ENCODE assay signal across 8 mouse cellular contexts in the genomic region with DNA sequence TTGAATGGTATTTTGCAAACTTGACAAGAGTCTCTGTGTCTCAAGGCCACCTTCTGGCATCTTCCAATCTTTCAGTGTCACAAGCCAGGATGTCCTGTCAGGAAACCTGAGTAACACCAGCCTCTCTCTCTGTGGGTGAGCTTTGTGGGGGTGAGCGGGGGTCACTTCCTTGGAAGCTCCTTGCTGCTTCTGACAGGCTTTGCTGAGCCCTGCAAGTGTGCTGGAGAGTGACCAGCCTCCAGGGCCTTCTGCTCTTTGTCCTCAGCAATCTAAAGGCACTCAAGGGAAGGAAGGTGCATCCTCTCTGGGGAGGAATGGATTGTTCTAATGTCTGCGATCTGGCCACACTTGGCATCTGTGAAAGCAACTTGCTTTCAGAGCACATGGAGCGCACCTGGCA. TPM values are rescaled to one million over a fixed set of nuclear protein-coding genes. Genes with fewer than 3 reads are reported as not detected.
A peak's percentile ranks its signal among the peaks of the same experiment; 100 is the strongest.
DNase-seq lines count a peak whose midpoint lies in the region; ATAC-seq lines count a peak whose summit lies in the region.

No protein-coding gene starts in this region.

- H3K4me2 ChIP-seq in heart, embryonic 14.5 days (ENCODE audit: low read length), result no peak overlapping the region
- H3K4me2 ChIP-seq in stomach, embryonic 16.5 days (ENCODE audit: low read depth, low read length), result no peak overlapping the region
- no peak overlapping the region for H3K4me2 ChIP-seq in forebrain, embryonic 16.5 days (ENCODE audit: low read length)

- ATAC-seq in heart, embryonic 14.5 days (ENCODE audit: insufficient number of reproducible peaks, insufficient read depth, low FRiP score, low read depth), result peak; percentile 47
- no peak for ATAC-seq in stomach, embryonic 16.5 days (ENCODE audit: insufficient read depth, low FRiP score)
- no peak for ATAC-seq in forebrain, embryonic 16.5 days

- H3K4me3 ChIP-seq in heart, embryonic 14.5 days (ENCODE audit: control insufficient read depth in 1 of 2, insufficient read depth in 1 of 2, low read depth in 1 of 2, low read length in 2 of 2), result no peak overlapping the region
- H3K4me3 ChIP-seq in stomach, embryonic 16.5 days (replicated peaks; ENCODE audit: low read length), result no peak overlapping the region
- H3K4me3 ChIP-seq in forebrain, embryonic 16.5 days (replicated peaks; ENCODE audit: low read length), result no peak overlapping the region

- H3K4me1 ChIP-seq in heart, embryonic 14.5 days (ENCODE audit: control insufficient read depth in 2 of 2, insufficient read depth in 2 of 2, low read length in 2 of 2), result peaks cover 27 to 54% of the 10 kb centered on the region in 2 experiments
- H3K4me1 ChIP-seq in stomach, embryonic 16.5 days (ENCODE audit: control insufficient read depth, insufficient read depth, low read length), result peaks cover 36% of the 10 kb centered on the region
- H3K4me1 ChIP-seq in forebrain, embryonic 16.5 days (replicated peaks; ENCODE audit: control insufficient read depth, insufficient read depth, low read length), result no peaks in the 10 kb centered on the region

- peak overlapping the region; percentile 63 to 69 for H3K27ac ChIP-seq in heart, embryonic 14.5 days (replicated peaks in 1 of 2; ENCODE audit: control insufficient read depth in 1 of 2, insufficient read depth in 1 of 2, low read depth in 2 of 2, low read length in 2 of 2)
- peak overlapping the region; percentile 92 for H3K27ac ChIP-seq in stomach, embryonic 16.5 days (ENCODE audit: low read length)
- H3K27ac ChIP-seq in forebrain, embryonic 16.5 days (ENCODE audit: low read length), result no peak overlapping the region

- H3K9me3 ChIP-seq in heart, embryonic 14.5 days (ENCODE audit: control insufficient read depth, low read length), result no peaks in the 10 kb centered on the region
- H3K9me3 ChIP-seq in stomach, embryonic 16.5 days (replicated peaks; ENCODE audit: control insufficient read depth, low read length), result no peaks in the 10 kb centered on the region
- no peaks in the 10 kb centered on the region for H3K9me3 ChIP-seq in forebrain, embryonic 16.5 days (ENCODE audit: control insufficient read depth, low read length)

- no peaks in the 10 kb centered on the region for H3K36me3 ChIP-seq in heart, embryonic 14.5 days (ENCODE audit: control insufficient read depth, insufficient read depth, low read length)
- no peaks in the 10 kb centered on the region for H3K36me3 ChIP-seq in stomach, embryonic 16.5 days (ENCODE audit: control insufficient read depth, insufficient read depth, low read length)
- H3K36me3 ChIP-seq in forebrain, embryonic 16.5 days (ENCODE audit: control insufficient read depth, insufficient read depth), result no peaks in the 10 kb centered on the region

- peak; percentile 63 for DNase-seq in lung, postnatal 10 days
- DNase-seq in lung, postnatal 36 days, result no peak
- peak; percentile 80 for DNase-seq in kidney, postnatal 10 days
- DNase-seq in spleen, postnatal 14 days (ENCODE audit: low spot score in 2 of 2), result no peak
- no peak for DNase-seq in frontal cortex, adult 2 months (ENCODE audit: extremely low spot score in 1 of 2, low spot score in 1 of 2)

- H3K27me3 ChIP-seq in heart, embryonic 14.5 days (ENCODE audit: control insufficient read depth, insufficient read depth, low read length), result no peaks in the 10 kb centered on the region
- no peaks in the 10 kb centered on the region for H3K27me3 ChIP-seq in stomach, embryonic 16.5 days (ENCODE audit: control insufficient read depth, insufficient read depth, low read length)
- H3K27me3 ChIP-seq in forebrain, embryonic 16.5 days (replicated peaks; ENCODE audit: control insufficient read depth, insufficient read depth, low read length), result no peaks in the 10 kb centered on the region

- 60% methylated on average over 3 of the region's 3 CpGs for WGBS in heart, embryonic 14.5 days
- WGBS in stomach, embryonic 16.5 days, result 68% methylated on average over 3 of the region's 3 CpGs
- 72% methylated on average over 3 of the region's 3 CpGs for WGBS in forebrain, embryonic 16.5 days

- 0 out of 2 replicates have a peak overlapping the region, but pooled peaks have one; percentile 18 for H3K9ac ChIP-seq in heart, embryonic 14.5 days (ENCODE audit: low read length)
- H3K9ac ChIP-seq in stomach, embryonic 16.5 days (ENCODE audit: low read length), result no peak overlapping the region
- H3K9ac ChIP-seq in forebrain, embryonic 16.5 days (replicated peaks; ENCODE audit: low read depth, low read length), result no peak overlapping the region

RNA-seq across cellular contexts. Expression of a gene that starts 41.1 kb away (rescaled TPM):
- 17.1 and 20.0 TPM in 2 replicates for polyA plus RNA-seq in heart, embryonic 14.5 days (2014; fragmentation: Nextera tagmentation; extraction: Ambion mirVana)
- polyA plus RNA-seq in stomach, embryonic 16.5 days (2015; fragmentation: Nextera tagmentation; extraction: Ambion mirVana), result 23.0 and 23.4 TPM in 2 replicates
- polyA plus RNA-seq in forebrain, embryonic 16.5 days (2015; fragmentation: Nextera tagmentation; extraction: Ambion mirVana), result 34.2 and 36.0 TPM in 2 replicates
- 18.9 and 19.1 TPM in 2 replicates for polyA plus RNA-seq in frontal cortex, adult 2 months (2012; rRNA removed)

RNA-seq across cellular contexts. Expression of a gene that starts 46.8 kb away (rescaled TPM):
- 297 and 312 TPM in 2 replicates for polyA plus RNA-seq in heart, embryonic 14.5 days (2014; fragmentation: Nextera tagmentation; extraction: Ambion mirVana)
- 177 and 197 TPM in 2 replicates for polyA plus RNA-seq in stomach, embryonic 16.5 days (2015; fragmentation: Nextera tagmentation; extraction: Ambion mirVana)
- 256 and 326 TPM in 2 replicates for polyA plus RNA-seq in forebrain, embryonic 16.5 days (2015; fragmentation: Nextera tagmentation; extraction: Ambion mirVana)
- polyA plus RNA-seq in frontal cortex, adult 2 months (2012; rRNA removed), result 169 and 180 TPM in 2 replicates

RNA-seq across cellular contexts. Expression of a gene that starts 52.9 kb away (rescaled TPM):
- not detected in 2 replicates for polyA plus RNA-seq in heart, embryonic 14.5 days (2014; fragmentation: Nextera tagmentation; extraction: Ambion mirVana)
- not detected in 2 replicates for polyA plus RNA-seq in stomach, embryonic 16.5 days (2015; fragmentation: Nextera tagmentation; extraction: Ambion mirVana)
- polyA plus RNA-seq in forebrain, embryonic 16.5 days (2015; fragmentation: Nextera tagmentation; extraction: Ambion mirVana), result not detected in 2 replicates
- 0.82 and 1.1 TPM in 2 replicates for polyA plus RNA-seq in frontal cortex, adult 2 months (2012; rRNA removed)

Comparison
In these comparisons a context has a peak if more than half of its experiments do, and no peak if none do; other contexts are left out.
1. DNase-seq: peak in lung, postnatal 10 days (single experiment) and kidney, postnatal 10 days (single experiment); none in lung, postnatal 36 days (single experiment), spleen, postnatal 14 days (0 of 2) and frontal cortex, adult 2 months (0 of 2).